Mouse (Mus musculus) forebrain, embryonic 11.5 days (tissue): ENCODE measurements around the gene Dnaaf1. TPM values are rescaled to one million over a fixed set of nuclear protein-coding genes. Genes with fewer than 3 reads are reported as not detected.

Experiments used
- ATAC-seq: fragments of 200-750 bp; cut with Nextera tagmentation; replicated peaks from 2 replicates; pipeline ENCODE4 v1.8.0; 2017; ENCODE audit warnings: moderate TSS enrichment; ENCODE audit not compliant: low FRiP score
- DNase-seq: peaks from one replicate; pipeline ENCODE4 v3.0.0-alpha.2; 2017; ENCODE audit warnings: low spot score
- H3K27ac ChIP-seq: fragments of 300-500 bp; sonication (generic); 2 replicates; pipeline ENCODE4 v1.5.1; 2014; ENCODE audit warnings: low read depth, low read length
- H3K27me3 ChIP-seq: fragments of 300-500 bp; sonication (generic); 2 replicates; pipeline ENCODE4 v1.6.1; 2014; ENCODE audit warnings: mild to moderate bottlenecking, low read length, mixed read lengths; ENCODE audit not compliant: control insufficient read depth, insufficient read depth
- H3K36me3 ChIP-seq: fragments of 300-500 bp; sonication (generic); 2 replicates; pipeline ENCODE4 v1.6.1; 2014; ENCODE audit warnings: mild to moderate bottlenecking, low read length, moderate library complexity, mixed read lengths; ENCODE audit not compliant: control insufficient read depth, insufficient read depth
- H3K4me1 ChIP-seq: fragments of 300-500 bp; sonication (generic); replicated peaks from 2 replicates; pipeline ENCODE4 v1.6.1; 2014; ENCODE audit warnings: low read length, mixed read lengths; ENCODE audit not compliant: control insufficient read depth, insufficient read depth
- H3K4me2 ChIP-seq: fragments of 300-500 bp; sonication (generic); 2 replicates; pipeline ENCODE4 v1.6.1; 2014; ENCODE audit warnings: low read depth, mild to moderate bottlenecking, low read length, moderate library complexity, mixed read lengths; ENCODE audit not compliant: severe bottlenecking
- H3K4me3 ChIP-seq: fragments of 300-500 bp; sonication (generic); 2 replicates; pipeline ENCODE4 v1.5.1; 2014; ENCODE audit warnings: low read depth, low read length
- H3K9ac ChIP-seq: fragments of 300-500 bp; sonication (generic); 2 replicates; pipeline ENCODE4 v1.6.1; 2014; ENCODE audit warnings: low read length
- H3K9me3 ChIP-seq: fragments of 300-500 bp; sonication (generic); 2 replicates; pipeline ENCODE4 v1.6.1; 2016; ENCODE audit warnings: low read length, mixed read lengths; ENCODE audit not compliant: control insufficient read depth
- WGBS: fragments of 180-500 bp; shearing (Covaris S2); extraction: QIAGEN DNeasy Blood & Tissue Kit; methylation state at CpG from one replicate; pipeline ENCODE4 v1.1.7; 2014; 5-methylcytosine and 5-hydroxymethylcytosine counted together
- polyA plus RNA-seq: library from polyadenylated mRNA; unstranded; fragments of >200 nt; fragmentation: Nextera tagmentation; extraction: Ambion mirVana; gene quantifications from 2 replicates; pipeline ENCODE4 v1.2.1, GENCODE M21; 2014

The Dnaaf1 gene
- polyA plus RNA-seq, 1 experiment from 2014 or later, result not detected

GRCm38 (mm10) chr8:119637381-119637780 is 62.3 kb downstream of the Dnaaf1 start:
- no peaks in the 10 kb centered on the region for H3K9me3 ChIP-seq
- H3K4me3 ChIP-seq, result no peak overlapping the region
- peaks cover 7% of the 10 kb centered on the region; the same call in 1 of the 2 replicates for H3K4me1 ChIP-seq
- H3K36me3 ChIP-seq, result no peaks in the 10 kb centered on the region
- no peak for ATAC-seq
- H3K4me2 ChIP-seq, result no peak overlapping the region
- no peak for DNase-seq
- WGBS, result 87% methylated on average over 4 of the region's 4 CpGs
- no peak overlapping the region for H3K27ac ChIP-seq
- H3K9ac ChIP-seq, result no peak overlapping the region
- peaks cover 13% of the 10 kb centered on the region; the same call in 1 of the 2 replicates for H3K27me3 ChIP-seq

GRCm38 (mm10) chr8:119638261-119638660 is 63.2 kb downstream of the Dnaaf1 start:
- no peak overlapping the region for H3K4me3 ChIP-seq
- peaks cover 7% of the 10 kb centered on the region; the same call in 1 of the 2 replicates for H3K4me1 ChIP-seq
- DNase-seq, result no peak
- H3K4me2 ChIP-seq, result no peak overlapping the region
- no peak for ATAC-seq
- WGBS, result 84% methylated on average over 6 of the region's 6 CpGs
- H3K27ac ChIP-seq, result no peak overlapping the region
- H3K27me3 ChIP-seq, result peaks cover 9% of the 10 kb centered on the region; the same call in 1 of the 2 replicates
- no peaks in the 10 kb centered on the region for H3K36me3 ChIP-seq
- H3K9ac ChIP-seq, result no peak overlapping the region
- no peaks in the 10 kb centered on the region for H3K9me3 ChIP-seq

DNA sequence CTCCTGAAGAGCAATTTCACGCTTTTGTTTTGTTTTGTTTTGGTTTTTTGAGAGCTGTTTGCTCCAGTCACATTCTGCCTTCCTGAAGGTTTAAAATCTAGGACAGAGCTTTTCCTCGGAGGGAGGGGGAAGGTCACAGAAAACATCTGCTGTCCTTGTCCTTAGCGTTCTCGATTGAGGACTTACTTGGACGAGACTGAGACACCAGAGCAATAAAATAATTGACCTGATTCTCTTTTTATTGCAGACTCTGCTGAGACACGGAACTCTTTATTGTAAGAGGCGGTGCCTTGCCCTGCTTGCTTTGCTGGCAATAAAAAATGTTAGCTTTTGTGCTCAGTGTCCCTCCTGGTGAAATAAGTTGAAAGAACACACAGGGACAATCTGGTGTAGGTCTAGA is 64.8 kb downstream of the Dnaaf1 start:
- WGBS, result 79% methylated on average over 7 of the region's 7 CpGs
- H3K36me3 ChIP-seq, result no peaks in the 10 kb centered on the region
- DNase-seq (no peak), ATAC-seq (no peak)
- H3K27me3 ChIP-seq, result 0 out of 2 replicates have a peak, but pooled peaks cover 2% of the 10 kb centered on the region
- no peaks in the 10 kb centered on the region for H3K9me3 ChIP-seq
- no peak overlapping the region for H3K27ac ChIP-seq
- no peak overlapping the region for H3K4me2 ChIP-seq
- peaks cover 5% of the 10 kb centered on the region; the same call in 1 of the 2 replicates for H3K4me1 ChIP-seq
- no peak overlapping the region for H3K4me3 ChIP-seq
- H3K9ac ChIP-seq, result no peak overlapping the region

GRCm38 (mm10) chr8:119641058-119641457 is 66.0 kb downstream of the Dnaaf1 start:
- H3K4me2 ChIP-seq, result no peak overlapping the region
- ATAC-seq (no peak), DNase-seq (no peak)
- no peaks in the 10 kb centered on the region for H3K9me3 ChIP-seq
- no peak overlapping the region for H3K4me3 ChIP-seq
- H3K27me3 ChIP-seq, result no peaks in the 10 kb centered on the region
- H3K27ac ChIP-seq, result no peak overlapping the region
- no peaks in the 10 kb centered on the region for H3K4me1 ChIP-seq
- WGBS, result 88% methylated on average over 5 of the region's 5 CpGs
- no peak overlapping the region for H3K9ac ChIP-seq
- H3K36me3 ChIP-seq, result no peaks in the 10 kb centered on the region

DNA sequence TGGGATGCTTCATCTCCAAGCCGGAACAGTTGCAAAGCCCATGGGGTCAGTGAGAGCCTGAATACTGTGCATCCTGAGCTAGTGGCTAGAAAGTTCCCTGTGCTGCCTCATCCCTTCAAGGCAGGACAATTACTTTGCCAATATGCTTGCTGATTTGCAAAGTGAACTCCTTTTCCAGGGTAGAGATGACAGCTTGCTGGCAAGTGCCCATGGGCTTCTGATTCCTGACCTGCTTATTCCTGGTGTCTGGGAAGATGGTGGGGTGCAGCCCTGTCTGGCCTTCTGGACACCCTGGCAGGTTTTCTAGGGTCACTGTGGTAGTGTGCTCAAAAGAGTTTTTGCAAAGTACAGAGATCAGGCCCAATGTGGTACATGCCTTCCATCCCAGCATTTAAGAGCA is 67.9 kb downstream of the Dnaaf1 start:
- Histone ChIP-seq H3K9ac (no peak overlapping the region), H3K27ac (no peak overlapping the region), H3K4me3 (no peak overlapping the region), H3K4me1 (no peaks in the 10 kb centered on the region), H3K27me3 (no peaks in the 10 kb centered on the region), H3K4me2 (no peak overlapping the region), H3K9me3 (no peaks in the 10 kb centered on the region; the same call in 1 of the 2 replicates), H3K36me3 (no peaks in the 10 kb centered on the region)
- DNase-seq (no peak), ATAC-seq (no peak)
- WGBS, result 86% methylated on average over 1 of the region's 1 CpGs

DNA sequence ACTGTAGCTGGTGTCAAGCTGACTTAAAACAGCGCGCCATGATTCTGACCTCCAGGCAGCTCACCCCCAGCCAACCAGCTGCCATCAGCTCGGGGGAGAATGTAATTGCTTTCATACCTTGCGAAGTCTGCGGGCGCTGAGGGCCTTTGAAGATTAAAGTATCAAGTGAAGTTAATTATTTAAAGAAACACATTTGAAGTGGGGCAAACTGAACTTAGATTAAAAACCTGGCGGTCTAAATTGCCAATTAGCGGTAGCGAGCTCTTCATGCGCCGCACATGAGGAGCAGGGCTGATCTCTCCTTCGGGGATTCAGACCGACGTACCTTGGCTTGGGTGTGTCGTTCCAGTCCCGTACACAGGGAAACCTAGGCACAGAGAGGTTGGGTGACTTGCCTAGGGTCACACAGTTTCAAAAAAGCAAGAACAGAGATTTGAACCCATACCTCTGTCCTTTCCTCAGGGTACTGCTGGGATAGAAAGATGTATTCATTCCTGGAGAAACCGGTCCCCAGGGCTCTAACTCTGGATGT is 69.5 kb downstream of the Dnaaf1 start:
- WGBS, result 85% methylated on average over 17 of the region's 17 CpGs
- Histone ChIP-seq H3K27me3 (no peaks in the 10 kb centered on the region), H3K4me1 (no peaks in the 10 kb centered on the region), H3K27ac (no peak overlapping the region), H3K9me3 (no peaks in the 10 kb centered on the region; the same call in 1 of the 2 replicates), H3K9ac (no peak overlapping the region), H3K4me3 (no peak overlapping the region), H3K36me3 (no peaks in the 10 kb centered on the region), H3K4me2 (no peak overlapping the region)
- DNase-seq, result no peak
- ATAC-seq, result no peak

DNA sequence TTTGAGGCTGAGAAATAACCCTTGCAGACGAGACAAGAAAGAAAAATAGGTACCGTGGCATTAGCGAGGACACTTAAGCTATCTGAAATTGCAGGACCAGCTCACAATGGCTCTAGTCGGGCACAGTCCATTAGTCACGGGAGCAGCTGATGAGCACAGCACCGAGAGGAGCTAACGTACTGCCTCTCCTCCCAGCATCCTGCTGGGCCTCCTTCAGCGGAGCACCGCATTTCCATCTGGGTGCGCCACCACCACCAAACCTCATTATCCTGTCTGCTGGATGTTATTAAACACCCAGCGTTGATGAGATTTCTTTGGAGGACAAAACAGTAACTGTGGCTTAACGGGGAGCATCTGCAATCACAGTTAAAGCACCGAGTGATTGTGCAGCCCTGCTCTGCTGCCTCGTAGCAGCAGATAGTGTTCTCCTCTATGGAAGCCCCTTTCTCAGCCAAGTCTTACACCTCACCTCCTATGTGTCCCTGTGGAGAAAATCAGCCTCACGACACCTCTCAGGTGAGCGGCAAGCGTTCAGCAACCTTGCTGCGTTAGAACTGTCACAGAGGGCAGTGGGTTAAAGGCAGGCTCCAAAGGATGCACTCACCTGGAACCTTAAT is 70.1 kb downstream of the Dnaaf1 start:
- ATAC-seq, result no peak
- H3K4me1 ChIP-seq, result no peaks in the 10 kb centered on the region
- DNase-seq, result no peak

DNA sequence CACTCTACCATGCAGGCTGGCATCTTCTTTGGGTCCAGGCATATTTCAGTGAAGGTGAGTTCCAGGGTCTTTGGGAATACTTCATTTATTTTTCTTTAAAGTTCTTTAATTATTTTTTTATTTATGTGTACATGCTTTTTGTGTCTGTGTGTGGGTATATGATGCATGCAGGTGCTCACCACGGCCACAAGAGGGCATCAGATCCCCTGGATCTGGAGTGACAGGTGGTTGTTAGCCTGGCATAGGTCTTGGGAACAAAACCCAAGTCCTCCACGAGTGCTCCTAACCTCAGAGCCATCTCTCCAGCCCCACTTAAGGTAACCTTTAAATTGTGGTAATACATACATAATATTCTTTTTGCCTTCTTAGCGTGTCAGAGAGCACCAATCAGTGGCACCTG is 71.2 kb downstream of the Dnaaf1 start:
- Histone ChIP-seq H3K4me3 (no peak overlapping the region), H3K9me3 (no peaks in the 10 kb centered on the region; the same call in 1 of the 2 replicates), H3K4me2 (no peak overlapping the region), H3K27me3 (no peaks in the 10 kb centered on the region), H3K27ac (no peak overlapping the region), H3K4me1 (no peaks in the 10 kb centered on the region), H3K36me3 (no peaks in the 10 kb centered on the region), H3K9ac (no peak overlapping the region)
- ATAC-seq (no peak), DNase-seq (no peak)
- WGBS, result 79% methylated on average over 3 of the region's 3 CpGs

More for the DNA sequence above, 70.1 kb downstream of the Dnaaf1 start:
- no peaks in the 10 kb centered on the region for H3K27me3 ChIP-seq
- 68% methylated on average over 18 of the region's 18 CpGs for WGBS
- no peaks in the 10 kb centered on the region for H3K36me3 ChIP-seq
- no peak overlapping the region for H3K27ac ChIP-seq
- H3K9me3 ChIP-seq, result no peaks in the 10 kb centered on the region; the same call in 1 of the 2 replicates
- no peak overlapping the region for H3K9ac ChIP-seq
- no peak overlapping the region for H3K4me2 ChIP-seq
- no peak overlapping the region for H3K4me3 ChIP-seq

DNA sequence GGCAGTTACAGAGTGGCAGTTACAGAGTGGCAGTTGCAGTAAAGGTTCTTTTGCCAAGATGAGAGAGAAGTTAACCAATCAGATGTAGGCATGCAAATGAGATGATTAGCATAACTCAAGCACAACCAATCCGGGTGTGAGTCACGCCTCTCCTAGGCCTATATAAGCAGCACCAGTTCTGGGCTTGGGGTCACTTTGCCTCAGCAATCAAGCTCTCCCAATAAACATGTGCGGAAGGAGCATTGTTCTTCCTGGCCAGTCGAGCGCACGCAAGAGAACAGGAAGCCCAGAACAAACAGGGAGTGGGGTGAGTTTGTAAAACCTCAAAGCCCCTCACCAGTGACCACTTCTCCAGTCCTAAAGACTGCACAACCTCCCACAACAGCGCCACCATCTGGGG is 71.8 kb downstream of the Dnaaf1 start:
- Histone ChIP-seq H3K9ac (no peak overlapping the region), H3K36me3 (no peaks in the 10 kb centered on the region), H3K27ac (no peak overlapping the region), H3K4me2 (no peak overlapping the region), H3K4me3 (no peak overlapping the region), H3K4me1 (no peaks in the 10 kb centered on the region), H3K9me3 (no peaks in the 10 kb centered on the region; the same call in 1 of the 2 replicates), H3K27me3 (no peaks in the 10 kb centered on the region)
- DNase-seq (no peak), ATAC-seq (no peak)
- WGBS, result 85% methylated on average over 7 of the region's 7 CpGs
